Mouse (Mus musculus): ENCODE measurements at regions not wholly inside any gene's neighbourhood (a gene's known extent, or its start where the extent isn't known, plus 50 kb on each side); places are given as distances from the start of the nearest gene placed in this dataset.

DNA sequence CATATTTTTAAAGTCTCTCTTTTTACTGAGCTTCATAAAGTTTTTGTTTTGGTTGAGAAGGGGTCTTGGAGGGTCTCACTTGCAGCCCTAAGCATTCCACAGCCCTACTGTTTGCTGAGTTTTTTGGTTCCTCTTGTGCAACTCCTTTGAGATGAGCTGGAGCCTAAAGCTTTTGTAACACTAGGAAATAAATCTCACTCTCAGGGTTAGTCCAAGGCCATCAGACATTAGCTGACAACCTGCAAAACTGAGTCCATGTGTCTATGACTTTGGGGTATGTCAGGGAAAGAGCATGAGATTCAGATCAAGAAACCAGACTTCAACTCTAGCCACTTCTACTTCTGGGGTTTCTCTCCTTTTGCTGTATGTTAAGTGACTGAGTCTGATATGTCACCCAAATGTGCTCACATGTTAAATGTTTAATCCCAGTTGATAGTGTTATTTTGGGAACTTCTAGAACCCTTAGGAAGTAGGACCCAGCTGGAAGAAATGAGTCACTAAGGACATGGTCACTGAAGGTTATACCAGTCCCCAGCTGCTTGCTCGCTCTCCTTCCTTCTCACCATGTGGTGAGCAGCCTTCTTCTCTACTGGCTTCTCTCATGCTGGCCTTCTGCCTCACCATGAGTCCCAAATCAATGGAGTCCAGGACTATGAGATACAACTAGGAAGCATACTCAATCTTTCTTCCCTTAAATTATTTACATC, 198.7 kb downstream of the Adamts15 start:
- TF ChIP-seq CTCF (IDR thresholded peaks at IDR 0.05; ENCODE audit: insufficient read depth, low read length) (no peak), POLR2A (IDR thresholded peaks at IDR 0.05; ENCODE audit: borderline replicate concordance, extremely low read depth, low read depth, low read length) (no peak)
